Mouse (Mus musculus): Measurements from ENCODE around the gene Cbx7. TPM values are rescaled to one million over a fixed set of nuclear protein-coding genes. Genes with fewer than 3 reads are reported as not detected.

The Cbx7 gene
- total RNA-seq, 1 experiment: 171 TPM

- in situ Hi-C loops (cut with MboI; ENCODE audit: low sequenced_read_pairs in 2 of 2, unreplicated experiment in 2 of 2): no loop called here
- H3K36me3 ChIP-seq (ENCODE audit: control insufficient read depth, insufficient read depth, low read length, poor library complexity, severe bottlenecking): no peaks in the 10 kb centered on the region
- peaks cover 0 to 3% of the 10 kb centered on the region in 2 experiments; a peak in 2 of 4 replicates for H3K4me1 ChIP-seq (ENCODE audit: control insufficient read depth in 2 of 2, insufficient read depth in 2 of 2, low read length in 2 of 2, poor library complexity in 1 of 2)
- H3K9me3 ChIP-seq (ENCODE audit: control insufficient read depth, insufficient read depth, low read depth, low read length): no peaks in the 10 kb centered on the region
- H3K4me3 ChIP-seq (ENCODE audit: insufficient read depth in 1 of 2, low read depth in 1 of 2, low read length in 2 of 2, poor library complexity in 1 of 2, severe bottlenecking in 1 of 2): no peak overlapping the region
- H3K9ac ChIP-seq (ENCODE audit: insufficient read depth, low read depth, low read length, poor library complexity, severe bottlenecking): no peak overlapping the region
- no peak overlapping the region; the same call in 1 of the 2 replicates for H3K27ac ChIP-seq (ENCODE audit: insufficient read depth, low read depth, low read length, poor library complexity, severe bottlenecking)
- DNase-seq (ENCODE audit: low read depth, low spot score): no peak
- no peak for TF ChIP-seq MAFK (IDR thresholded peaks at IDR 0.05; ENCODE audit: insufficient read depth, low read depth, low read length)
- no peak for TF ChIP-seq ZC3H11A (IDR thresholded peaks at IDR 0.05; ENCODE audit: borderline replicate concordance, low read depth, low read length)
- 0 out of 2 replicates have a peak, but pooled peaks have one; percentile 34 for TF ChIP-seq ZNF384 (IDR thresholded peaks at IDR 0.05; ENCODE audit: low read depth, low read length)
- TF ChIP-seq HCFC1 (IDR thresholded peaks at IDR 0.05; ENCODE audit: borderline replicate concordance, insufficient read depth, low read length): no peak
- no peak for TF ChIP-seq CHD2 (IDR thresholded peaks at IDR 0.05; ENCODE audit: low read depth, low read length)
Observed at GRCm38 (mm10) chr15:79867260-79868002, 103.5 kb downstream of the Cbx7 start.

Other genes starting within 250 kb of the Cbx7 start
- gene Sun2, start 228.6 kb downstream of the Cbx7 start, total RNA-seq (2012; rRNA removed): 29.8 and 35.7 TPM in 2 replicates
- gene Dnal4, start 193.3 kb downstream of the Cbx7 start, total RNA-seq (2012; rRNA removed): 16.5 and 23.5 TPM in 2 replicates
- gene Nptxr, start 166.4 kb downstream of the Cbx7 start, total RNA-seq (2012; rRNA removed): 7.9 and 10.3 TPM in 2 replicates
- 3.4 and 9.3 TPM in 2 replicates for gene Npcd, start 136.9 kb downstream of the Cbx7 start, total RNA-seq (2012; rRNA removed)
- 28.2 and 30.1 TPM in 2 replicates for gene Cbx6, start 136.4 kb downstream of the Cbx7 start, total RNA-seq (2012; rRNA removed)
- gene Apobec3, start 79.5 kb downstream of the Cbx7 start, total RNA-seq (2012; rRNA removed): 39.9 and 42.4 TPM in 2 replicates
- gene Pdgfb, start 43.9 kb upstream of the Cbx7 start, total RNA-seq (2012; rRNA removed): 9.5 and 12.1 TPM in 2 replicates
- gene Syngr1, start 120.2 kb upstream of the Cbx7 start, total RNA-seq (2012; rRNA removed): 78.8 and 105 TPM in 2 replicates
- 1,661 and 1,803 TPM in 2 replicates for gene Rpl3, start 120.7 kb upstream of the Cbx7 start, total RNA-seq (2012; rRNA removed)
- 16.6 and 24.3 TPM in 2 replicates for gene Tab1, start 162.0 kb upstream of the Cbx7 start, total RNA-seq (2012; rRNA removed)
- gene Mgat3, start 202.6 kb upstream of the Cbx7 start, total RNA-seq (2012; rRNA removed): 7.9 and 8.5 TPM in 2 replicates